Mouse (Mus musculus): ENCODE results near the gene Ap1b1. TPM values are rescaled to one million over a fixed set of nuclear protein-coding genes. Genes with fewer than 3 reads are reported as not detected.
A peak's percentile ranks its signal among the peaks of the same experiment; 100 is the strongest.

The Ap1b1 gene
- polyA plus RNA-seq, 1 experiment from 2014 or later, result 126 TPM

DNA sequence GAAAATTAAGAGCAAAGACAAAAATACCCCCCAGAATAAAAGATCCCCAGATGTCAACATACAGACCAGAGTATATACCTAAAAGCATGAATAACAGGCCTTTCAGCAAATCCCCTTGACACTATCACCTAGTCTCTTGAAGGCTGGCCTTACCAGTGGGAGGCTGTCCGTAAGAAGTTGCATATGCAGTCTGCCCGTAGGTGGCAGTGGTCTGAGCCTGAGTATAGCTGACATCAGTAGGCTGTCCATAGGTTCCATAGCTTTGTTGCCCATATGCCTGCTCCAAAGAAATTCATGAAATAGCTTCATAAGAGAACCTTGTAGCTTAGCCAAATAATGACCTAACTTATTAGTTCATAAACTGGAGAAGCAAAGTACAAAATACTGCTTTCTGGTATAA, 105.1 kb downstream of the Ap1b1 start:
- no peak for DNase-seq (ENCODE audit: low spot score)

More for the DNA sequence above, 105.1 kb downstream of the Ap1b1 start:
- peaks cover 17% of the 10 kb centered on the region for H3K4me1 ChIP-seq (replicated peaks; ENCODE audit: control insufficient read depth, insufficient read depth, low read length)
- H3K4me3 ChIP-seq (ENCODE audit: low read depth, low read length), result no peak overlapping the region
- no peak overlapping the region for H3K4me2 ChIP-seq
- no peaks in the 10 kb centered on the region for H3K27me3 ChIP-seq (replicated peaks; ENCODE audit: control insufficient read depth, insufficient read depth, low read length)
- H3K9me3 ChIP-seq (ENCODE audit: control insufficient read depth, low read length), result no peaks in the 10 kb centered on the region
- WGBS, result 61% methylated on average over 2 of the region's 2 CpGs
- no peak overlapping the region for H3K27ac ChIP-seq (ENCODE audit: low read depth, low read length)
- H3K36me3 ChIP-seq (ENCODE audit: control insufficient read depth, insufficient read depth, low read length), result peaks cover 30% of the 10 kb centered on the region
- no peak for ATAC-seq (replicated peaks; ENCODE audit: low FRiP score)
- no peak overlapping the region for H3K9ac ChIP-seq (ENCODE audit: low read depth, low read length)

Small RNA genes within 50 kb of the gene (microRNA-seq; reads per million reads assigned to microRNA genes)
- 7.4 reads per million, percentile 19 among the genes with 10 or more reads in this experiment for gene Gm47296 (ENCODE audit: borderline number of aligned reads)

Other genes with a start within 250 kb of the Ap1b1 start
- gene Cabp7, start 240.0 kb upstream of the Ap1b1 start, polyA plus RNA-seq (2014; fragmentation: Nextera tagmentation; extraction: Ambion mirVana), result 0.33 TPM in 1 of 2 replicates, not detected in the other
- gene Nf2, start 137.3 kb upstream of the Ap1b1 start, polyA plus RNA-seq (2014; fragmentation: Nextera tagmentation; extraction: Ambion mirVana), result 37.4 and 40.1 TPM in 2 replicates
- gene Nipsnap1, start 112.9 kb upstream of the Ap1b1 start, polyA plus RNA-seq (2014; fragmentation: Nextera tagmentation; extraction: Ambion mirVana), result 89.8 and 92.7 TPM in 2 replicates
- 40.5 and 42.5 TPM in 2 replicates for gene Thoc5, start 91.5 kb upstream of the Ap1b1 start, polyA plus RNA-seq (2014; fragmentation: Nextera tagmentation; extraction: Ambion mirVana)
- 0.90 and 1.1 TPM in 2 replicates for gene Nefh, start 38.8 kb upstream of the Ap1b1 start, polyA plus RNA-seq (2014; fragmentation: Nextera tagmentation; extraction: Ambion mirVana)
- 0.75 and 1.3 TPM in 2 replicates for gene Rasl10a, start 71.3 kb downstream of the Ap1b1 start, polyA plus RNA-seq (2014; fragmentation: Nextera tagmentation; extraction: Ambion mirVana)
- gene Gas2l1, start 78.5 kb downstream of the Ap1b1 start, polyA plus RNA-seq (2014; fragmentation: Nextera tagmentation; extraction: Ambion mirVana), result 41.9 and 46.5 TPM in 2 replicates
- 27.0 and 29.1 TPM in 2 replicates for gene Rhbdd3, start 112.1 kb downstream of the Ap1b1 start, polyA plus RNA-seq (2014; fragmentation: Nextera tagmentation; extraction: Ambion mirVana)
- gene Ewsr1, start 112.4 kb downstream of the Ap1b1 start, polyA plus RNA-seq (2014; fragmentation: Nextera tagmentation; extraction: Ambion mirVana), result 363 and 367 TPM in 2 replicates
- gene Emid1, start 165.4 kb downstream of the Ap1b1 start, polyA plus RNA-seq (2014; fragmentation: Nextera tagmentation; extraction: Ambion mirVana), result 14.6 and 16.5 TPM in 2 replicates